Mouse (Mus musculus): ENCODE data around the gene Tap2.

GRCm38 (mm10) chr17:34263811-34264371, 60.6 kb downstream of the Tap2 start:
- no peak for TF ChIP-seq POLR2A (IDR thresholded peaks at IDR 0.05; ENCODE audit: insufficient read depth, low read depth, low read length)
- no peak for TF ChIP-seq CTCF (IDR thresholded peaks at IDR 0.05; ENCODE audit: insufficient read depth, low read depth, low read length)
